Mouse (Mus musculus) monocyte, adult 2 months (primary cell): ENCODE data around the gene Ufsp2.

Experiments used
- DNase-seq, 2 experiments: peaks; one replicate each; pipeline ENCODE4 v3.0.0; 2022; ENCODE audit warnings: low spot score in 2 of 2, low read depth in 1 of 2

Gene Ufsp2

GRCm38 (mm10) chr8:46010746-46011680 is 35.7 kb downstream of the Ufsp2 start:
- no peak for DNase-seq

GRCm38 (mm10) chr8:46022203-46022602 is 46.9 kb downstream of the Ufsp2 start:
- no peak for DNase-seq

- DNase-seq = no peak
Measured at GRCm38 (mm10) chr8:46022758-46023157, 47.4 kb downstream of the Ufsp2 start.

- DNase-seq = no peak
Measured at GRCm38 (mm10) chr8:46024392-46024791, 49.1 kb downstream of the Ufsp2 start.

- DNase-seq = no peak
Measured at GRCm38 (mm10) chr8:46036217-46036616, 60.9 kb downstream of the Ufsp2 start.

- no peak for DNase-seq
Measured at GRCm38 (mm10) chr8:46039666-46040065, 64.3 kb downstream of the Ufsp2 start.

GRCm38 (mm10) chr8:46040260-46040659 is 64.9 kb downstream of the Ufsp2 start:
- DNase-seq = no peak
